Mouse (Mus musculus) right cerebral cortex, postnatal 4 days (tissue): ENCODE measurements around the gene Tmem184b.

ENCODE experiments used
- DNase-seq: peaks from one replicate; pipeline ENCODE4 v3.0.0-alpha.2; 2022

Gene Tmem184b

GRCm38 (mm10) chr15:79361023-79361422 lies 42.3 kb downstream of the Tmem184b start:
- no peak for DNase-seq

GRCm38 (mm10) chr15:79360371-79360770 lies 43.0 kb downstream of the Tmem184b start:
- no peak for DNase-seq

- DNase-seq = peak; percentile 34
Observed at GRCm38 (mm10) chr15:79359954-79360353, 43.4 kb downstream of the Tmem184b start.

GRCm38 (mm10) chr15:79357974-79358690 lies 45.2 kb downstream of the Tmem184b start:
- no peak for DNase-seq

- peak; percentile 72 for DNase-seq
Observed at GRCm38 (mm10) chr15:79357036-79357911, 46.1 kb downstream of the Tmem184b start.

- DNase-seq = no peak
Observed at GRCm38 (mm10) chr15:79356481-79356880, 46.9 kb downstream of the Tmem184b start.

- DNase-seq = no peak
Observed at GRCm38 (mm10) chr15:79354619-79355018, 48.8 kb downstream of the Tmem184b start.

GRCm38 (mm10) chr15:79353690-79354305 lies 49.6 kb downstream of the Tmem184b start:
- no peak for DNase-seq

- DNase-seq = no peak
Observed at GRCm38 (mm10) chr15:79352479-79352878, 50.9 kb downstream of the Tmem184b start.

GRCm38 (mm10) chr15:79351331-79351767 lies 52.0 kb downstream of the Tmem184b start:
- no peak for DNase-seq

GRCm38 (mm10) chr15:79350866-79351265 lies 52.5 kb downstream of the Tmem184b start:
- no peak for DNase-seq

GRCm38 (mm10) chr15:79348651-79349050 lies 54.7 kb downstream of the Tmem184b start:
- DNase-seq = no peak

GRCm38 (mm10) chr15:79347845-79348506 lies 55.4 kb downstream of the Tmem184b start:
- peak; percentile 61 for DNase-seq

GRCm38 (mm10) chr15:79347165-79347844 lies 56.1 kb downstream of the Tmem184b start:
- DNase-seq = peak; percentile 95

- no peak for DNase-seq
Observed at GRCm38 (mm10) chr15:79346051-79346793, 57.1 kb downstream of the Tmem184b start, which contains the start of gene Maff. Gene Maff, plus strand, starts transcription at chr15:79346621.

GRCm38 (mm10) chr15:79344627-79345026 lies 58.7 kb downstream of the Tmem184b start:
- no peak for DNase-seq

GRCm38 (mm10) chr15:79342641-79343337 lies 60.6 kb downstream of the Tmem184b start:
- no peak for DNase-seq

- no peak for DNase-seq
Observed at GRCm38 (mm10) chr15:79338978-79339377, 64.4 kb downstream of the Tmem184b start.

- DNase-seq = no peak
Observed at GRCm38 (mm10) chr15:79335061-79335655, 68.2 kb downstream of the Tmem184b start.

GRCm38 (mm10) chr15:79333409-79333808 lies 70.0 kb downstream of the Tmem184b start:
- no peak for DNase-seq
